Comparison of ENCODE assay signal across 19 mouse cellular contexts in genomic region chr14:80007686-80008085, GRCm38 (mm10). TPM values are rescaled to one million over a fixed set of nuclear protein-coding genes. Genes with fewer than 3 reads are reported as not detected.
"Had no signal": no experiment of that assay in that cellular context is flagged by ENCODE, and none has a peak within 500 bp of the region (broad histone marks: within the 10 kb centered on the region; RNA-seq: fewer than 3 reads in every experiment).

No protein-coding gene starts in this region.

- H3K4me3 ChIP-seq: limb, embryonic 12.5 days; limb, embryonic 15.5 days; midbrain, embryonic 12.5 days had no signal

- H3K36me3 ChIP-seq: limb, embryonic 12.5 days; limb, embryonic 15.5 days; midbrain, embryonic 12.5 days had no signal

- H3K9ac ChIP-seq: hindbrain, embryonic 14.5 days; limb, embryonic 12.5 days; limb, embryonic 15.5 days; liver, embryonic 14.5 days; liver, postnatal 0 days; lung, embryonic 14.5 days; midbrain, embryonic 12.5 days had no signal

- H3K27me3 ChIP-seq: limb, embryonic 12.5 days; limb, embryonic 15.5 days; midbrain, embryonic 12.5 days had no signal

- DNase-seq: left cerebral cortex, postnatal 4 days; liver, postnatal 0 days; lung, embryonic 14.5 days; lung, postnatal 10 days; lung, postnatal 4 days; thymus, adult 18-20 months; thymus, postnatal 36 days had no signal

- ATAC-seq: hindbrain, postnatal 0 days; inflammation-experienced regulatory T-cells, adult 6 months; intestine, embryonic 16.5 days; liver, postnatal 0 days had no signal

- H3K9me3 ChIP-seq: limb, embryonic 12.5 days; limb, embryonic 15.5 days; midbrain, embryonic 12.5 days had no signal

- H3K4me1 ChIP-seq: limb, embryonic 15.5 days; midbrain, embryonic 12.5 days had no signal

- H3K27ac ChIP-seq: hindbrain, embryonic 14.5 days; hindbrain, postnatal 0 days; kidney, postnatal 0 days; limb, embryonic 15.5 days; liver, embryonic 14.5 days; midbrain, embryonic 12.5 days had no signal

- H3K4me2 ChIP-seq: hindbrain, embryonic 14.5 days; limb, embryonic 12.5 days; limb, embryonic 15.5 days; liver, embryonic 11.5 days; lung, embryonic 14.5 days; midbrain, embryonic 12.5 days had no signal

RNA-seq across cellular contexts. Expression of gene Olfm4, which starts 23.8 kb away (rescaled TPM):
- polyA plus RNA-seq: inflammation-experienced regulatory T-cells, adult 6 months; testis, adult 2 months; urinary bladder, adult 2 months had no signal
